Mouse (Mus musculus): ENCODE measurements around the gene Tmem233. TPM values are rescaled to one million over a fixed set of nuclear protein-coding genes. Genes with fewer than 3 reads are reported as not detected.

Gene Tmem233
- polyA plus RNA-seq, 1 experiment from 2014 or later: not detected

DNA sequence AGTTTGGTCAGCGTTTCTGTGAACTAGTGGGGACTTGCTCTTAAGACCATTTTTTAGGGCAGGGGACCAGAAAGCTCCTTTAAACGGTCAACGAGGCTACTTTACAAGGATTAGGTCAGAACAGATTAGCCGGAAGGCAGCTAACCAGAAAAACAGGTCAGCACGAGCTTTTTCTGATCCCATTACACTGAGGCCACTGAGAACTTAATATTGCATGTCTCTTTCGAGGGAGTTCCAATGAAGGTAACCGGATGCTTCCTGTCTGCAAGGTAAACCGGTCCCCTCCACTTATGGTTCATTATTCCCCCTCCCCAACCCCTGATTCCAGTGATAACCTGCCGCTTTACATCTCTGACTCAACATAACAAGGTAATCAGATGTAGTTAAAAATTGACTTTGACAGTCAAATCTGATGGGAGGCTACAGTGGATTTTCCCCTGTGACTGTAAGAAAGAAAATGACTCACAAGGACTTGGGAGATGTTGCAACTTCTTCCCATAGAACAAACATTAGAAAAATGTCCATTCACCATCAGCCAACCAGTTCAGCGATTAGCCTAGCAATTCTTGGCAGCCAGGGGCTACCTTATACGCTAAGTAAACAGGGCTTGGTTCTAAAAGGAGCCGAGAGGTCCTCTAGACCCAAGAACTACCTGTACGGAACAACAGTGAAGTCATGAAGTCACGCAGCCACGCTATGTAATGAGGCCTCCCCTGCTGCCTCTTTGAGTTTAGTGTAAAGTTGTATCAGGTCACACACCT is 73.8 kb downstream of the Tmem233 start:
- POLR2A ChIA-PET: interaction anchor here (1.4 kb wide), 1 partner anchor 14 kb away, joined by 13 read pairs; no protein-coding TSS in a partner anchor
- in situ Hi-C loops (cut with MboI; ENCODE audit: low pct_unique_long_range_greater_than_20kb): no loop called here
- CTCF ChIA-PET: interaction anchor here (0.7 to 6.1 kb wide), 5 partner anchors 8 to 279 kb away, joined by 3 to 26 read pairs (median 5); partner anchors contain the start of gene Prkab1
- H3K27me3 ChIP-seq: no peaks in the 10 kb centered on the region
- ATAC-seq (peak; percentile 73), DNase-seq (ENCODE audit: low read depth, low spot score) (peak; percentile 92)
- no peak for TF ChIP-seq CTCF (IDR thresholded peaks at IDR 0.05)

DNA sequence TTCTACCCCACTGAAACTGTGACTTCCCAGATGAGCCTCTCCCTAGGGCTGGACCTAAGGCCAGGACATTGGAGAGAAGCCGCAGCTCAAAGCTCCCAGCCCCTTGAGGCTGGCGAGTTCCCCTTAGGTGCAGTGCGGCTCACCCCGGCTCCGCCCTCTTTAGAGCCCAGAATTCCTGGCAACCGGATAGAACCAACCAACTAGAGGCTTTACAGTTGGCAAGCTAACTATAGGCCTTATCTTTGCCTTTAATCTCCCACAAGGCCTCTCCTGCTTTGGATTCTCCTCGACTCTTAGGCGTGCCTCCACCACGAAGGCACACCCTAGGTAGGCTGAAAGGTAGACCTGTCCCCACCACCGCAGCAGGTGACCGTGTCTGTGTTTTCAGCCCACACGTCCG is 75.3 kb downstream of the Tmem233 start:
- in situ Hi-C loops (cut with MboI; ENCODE audit: low pct_unique_long_range_greater_than_20kb): no loop called here
- TF ChIP-seq CTCF (IDR thresholded peaks at IDR 0.05): no peak
- POLR2A ChIA-PET: no interaction called here
- CTCF ChIA-PET: interaction anchor here (5.0 to 6.1 kb wide), 2 partner anchors 10 to 29 kb away, joined by 26 to 30 read pairs; no protein-coding TSS in a partner anchor
- no peaks in the 10 kb centered on the region for H3K27me3 ChIP-seq
- ATAC-seq: no peak
- no peak for DNase-seq (ENCODE audit: low read depth, low spot score)

GRCm38 (mm10) chr5:116006324-116007099 is 76.5 kb downstream of the Tmem233 start:
- ChIA-PET POLR2A (interaction anchor here (0.6 to 0.7 kb wide), 2 partner anchors 134 to 423 kb away, joined by 3 read pairs; no protein-coding TSS in a partner anchor), CTCF (interaction anchor here (0.7 to 6.1 kb wide), 4 partner anchors 11 to 204 kb away, joined by 3 to 30 read pairs (median 14); no protein-coding TSS in a partner anchor)
- H3K27me3 ChIP-seq: no peaks in the 10 kb centered on the region
- no peak for TF ChIP-seq CTCF (IDR thresholded peaks at IDR 0.05)
- DNase-seq (ENCODE audit: low read depth, low spot score): no peak
- in situ Hi-C loops (cut with MboI; ENCODE audit: low pct_unique_long_range_greater_than_20kb): no loop called here
- no peak for ATAC-seq

GRCm38 (mm10) chr5:116004271-116004670 is 78.8 kb downstream of the Tmem233 start:
- in situ Hi-C loops (cut with MboI; ENCODE audit: low pct_unique_long_range_greater_than_20kb): no loop called here
- ChIA-PET POLR2A (interaction anchor here (1.2 kb wide), 1 partner anchor 21 kb away, joined by 4 read pairs; no protein-coding TSS in a partner anchor), CTCF (interaction anchor here (0.9 to 6.1 kb wide), 4 partner anchors 13 to 27 kb away, joined by 4 to 30 read pairs (median 15); no protein-coding TSS in a partner anchor)
- H3K27me3 ChIP-seq: no peaks in the 10 kb centered on the region
- TF ChIP-seq CTCF (IDR thresholded peaks at IDR 0.05): no peak
- ATAC-seq (no peak), DNase-seq (ENCODE audit: low read depth, low spot score) (no peak)

DNA sequence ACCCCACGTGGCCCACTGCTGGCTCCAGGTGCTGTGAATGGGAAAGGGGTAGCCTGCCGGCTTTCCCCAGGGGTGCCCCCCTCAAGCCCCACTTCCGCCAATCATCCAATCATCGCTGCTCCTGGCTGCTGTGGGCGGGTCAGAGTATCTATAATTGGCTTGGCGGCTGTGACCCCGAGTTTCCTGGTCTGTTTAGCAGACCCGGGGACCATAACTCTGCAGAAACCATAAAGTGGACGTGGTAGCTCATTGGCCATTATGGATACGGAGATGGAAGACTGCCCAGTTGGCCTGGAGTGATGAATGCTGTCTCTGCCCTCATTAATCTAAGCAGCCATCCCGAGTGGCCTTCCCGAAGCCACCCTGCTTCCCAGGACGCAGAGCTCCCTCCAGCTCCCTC is 79.2 kb downstream of the Tmem233 start:
- in situ Hi-C loops (cut with MboI; ENCODE audit: low pct_unique_long_range_greater_than_20kb): no loop called here
- ATAC-seq (no peak), DNase-seq (ENCODE audit: low read depth, low spot score) (no peak)
- H3K27me3 ChIP-seq: no peaks in the 10 kb centered on the region
- ChIA-PET CTCF (interaction anchor here (0.9 to 6.1 kb wide), 3 partner anchors 13 to 25 kb away, joined by 4 to 30 read pairs (median 26); no protein-coding TSS in a partner anchor), POLR2A (interaction anchor here (1.2 kb wide), 1 partner anchor 22 kb away, joined by 4 read pairs; no protein-coding TSS in a partner anchor)
- TF ChIP-seq CTCF (IDR thresholded peaks at IDR 0.05): no peak

DNA sequence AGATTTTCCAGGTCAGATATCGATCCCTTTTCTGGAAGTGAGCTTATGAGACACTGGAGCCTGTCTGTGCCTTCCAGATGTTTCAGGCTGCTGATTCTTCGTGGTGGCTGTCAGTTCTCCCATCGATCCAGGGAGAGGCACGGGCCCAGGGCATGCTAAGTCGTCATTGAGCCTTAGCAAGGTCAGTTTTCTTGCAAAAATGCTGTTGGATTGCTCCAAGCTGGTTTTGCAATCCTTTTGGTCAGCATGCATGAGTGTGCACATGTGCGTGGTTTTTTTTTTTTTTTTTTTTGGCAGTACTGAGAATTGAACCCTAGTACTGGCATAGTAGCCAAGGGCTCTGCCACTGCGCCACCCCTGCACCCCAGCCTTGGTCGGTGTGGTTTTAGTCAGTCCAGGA is 79.9 kb downstream of the Tmem233 start:
- ChIA-PET CTCF (interaction anchor here (5.0 kb wide), 1 partner anchor 24 kb away, joined by 30 read pairs; no protein-coding TSS in a partner anchor), POLR2A (interaction anchor here (0.6 kb wide), 1 partner anchor 79 kb away, joined by 4 read pairs; no protein-coding TSS in a partner anchor)
- in situ Hi-C loops (cut with MboI; ENCODE audit: low pct_unique_long_range_greater_than_20kb): no loop called here
- TF ChIP-seq CTCF (IDR thresholded peaks at IDR 0.05): no peak
- DNase-seq (ENCODE audit: low read depth, low spot score) (no peak), ATAC-seq (no peak)
- no peaks in the 10 kb centered on the region for H3K27me3 ChIP-seq

GRCm38 (mm10) chr5:115997376-115997775 is 85.7 kb downstream of the Tmem233 start:
- H3K27me3 ChIP-seq: no peaks in the 10 kb centered on the region
- DNase-seq (ENCODE audit: low read depth, low spot score) (no peak), ATAC-seq (no peak)
- no peak for TF ChIP-seq CTCF (IDR thresholded peaks at IDR 0.05)
- ChIA-PET POLR2A (no interaction called here), CTCF (interaction anchor here (1.1 kb wide), 1 partner anchor 19 kb away, joined by 5 read pairs; no protein-coding TSS in a partner anchor)
- in situ Hi-C loops (cut with MboI; ENCODE audit: low pct_unique_long_range_greater_than_20kb): no loop called here

- in situ Hi-C loops (cut with MboI; ENCODE audit: low pct_unique_long_range_greater_than_20kb): no loop called here
- DNase-seq (ENCODE audit: low read depth, low spot score) (no peak), ATAC-seq (no peak)
- POLR2A ChIA-PET: no interaction called here
- CTCF ChIA-PET: no interaction called here
- no peak for TF ChIP-seq CTCF (IDR thresholded peaks at IDR 0.05)
- H3K27me3 ChIP-seq: no peaks in the 10 kb centered on the region
These were observed 88.9 kb downstream of the Tmem233 start for GRCm38 (mm10) chr5:115994101-115994500.

DNA sequence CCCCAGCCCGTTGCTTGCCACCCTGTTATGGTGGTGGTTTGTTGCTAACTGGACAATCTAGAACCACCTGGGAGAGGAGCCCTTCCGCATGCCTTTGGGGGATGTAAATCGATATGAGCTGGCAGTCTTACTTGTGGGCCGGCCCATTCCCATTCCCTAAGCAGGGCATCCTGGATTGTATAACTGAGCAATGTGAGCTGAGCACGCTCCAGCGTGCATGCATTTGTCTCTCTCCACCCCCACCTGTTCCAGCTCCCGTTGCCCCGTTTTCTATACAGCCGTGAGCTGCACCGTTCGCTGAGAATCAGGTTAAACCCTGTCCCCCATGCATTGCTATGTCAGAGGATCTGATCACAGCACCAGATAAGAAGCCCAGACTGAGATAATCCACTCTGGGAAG is 91.3 kb downstream of the Tmem233 start:
- ATAC-seq: no peak
- in situ Hi-C loops (cut with MboI; ENCODE audit: low pct_unique_long_range_greater_than_20kb): no loop called here
- no peak for DNase-seq (ENCODE audit: low read depth, low spot score)
- TF ChIP-seq CTCF (IDR thresholded peaks at IDR 0.05): no peak
- H3K27me3 ChIP-seq: no peaks in the 10 kb centered on the region
- ChIA-PET CTCF (interaction anchor here (1.5 kb wide), 1 partner anchor 32 kb away, joined by 3 read pairs; no protein-coding TSS in a partner anchor), POLR2A (no interaction called here)

Other genes starting within 250 kb of the Tmem233 start
- 11.7 TPM for gene Cit, start 238.0 kb downstream of the Tmem233 start, polyA plus RNA-seq (2021)
- 105 TPM for gene Prkab1, start 58.7 kb downstream of the Tmem233 start, polyA plus RNA-seq (2021)
- not detected for gene Ccdc60, start 205.7 kb upstream of the Tmem233 start, polyA plus RNA-seq (2021)